Mouse (Mus musculus) erythroblast, embryonic 14.5 days (primary cell): ENCODE results near the gene Arrb2.

Experiments
- GATA1 ChIP-seq: IDR thresholded peaks from 2 replicates; pipeline ENCODE4 v1.6.1; 2012; ENCODE audit warnings: low read length, inconsistent platforms, mixed read lengths
- TAL1 ChIP-seq: IDR thresholded peaks from 3 replicates; pipeline ENCODE4 v1.6.1; 2012; ENCODE audit warnings: low read length, inconsistent platforms, mixed read lengths

GRCm38 (mm10) chr11:70458688-70459600 is 26.5 kb downstream of the Arrb2 start, which contains the start of gene Zmynd15:
- TF ChIP-seq GATA1, result no peak
- no peak for TF ChIP-seq TAL1
